Mouse (Mus musculus) B cell, adult 2 months (primary cell): ENCODE data around the gene Gm13693.
"Not testable (repeated sequence)": the region's sequence is repeated elsewhere in the genome, so short reads cannot be mapped to it uniquely, and the experiment has no call there.

Source experiments
- DNase-seq, 2 experiments: peaks; one replicate each; pipeline ENCODE4 v3.0.0; 2022

The Gm13693 gene

GRCm38 (mm10) chr2:83961203-83961602 is at the start of gene Gm13693:
Gm13693 (plus strand) TSS chr2:83961503.
- DNase-seq = not testable (repeated sequence)

- peak; percentile 65 to 76 for DNase-seq
Measured at GRCm38 (mm10) chr2:83929478-83930088, 31.7 kb upstream of the Gm13693 start.

GRCm38 (mm10) chr2:83940931-83941361 is 20.4 kb upstream of the Gm13693 start, which contains the start of gene Zswim2:
Zswim2 (minus strand) TSS chr2:83941228.
- DNase-seq = peak; percentile 67 to 69

- DNase-seq = peak in 1 of 2 experiments; percentile 3
Measured at GRCm38 (mm10) chr2:83941378-83941777, 19.9 kb upstream of the Gm13693 start.

GRCm38 (mm10) chr2:83941792-83942191 is 19.5 kb upstream of the Gm13693 start:
- no peak for DNase-seq

- not testable (repeated sequence) for DNase-seq
Measured at GRCm38 (mm10) chr2:83955393-83955792, 5.9 kb upstream of the Gm13693 start, which contains the start of gene Gm13698. Gm13698 (plus strand) TSS chr2:83955693.

GRCm38 (mm10) chr2:83967013-83967412 is 5.7 kb downstream of the Gm13693 start, which contains the start of gene Gm13695:
Gm13695 (plus strand) TSS chr2:83967313.
- DNase-seq = not testable (repeated sequence)

GRCm38 (mm10) chr2:83972823-83973222 is 11.5 kb downstream of the Gm13693 start, which contains the start of gene Gm13696:
Gm13696 (plus strand) TSS chr2:83973123.
- not testable (repeated sequence) for DNase-seq

GRCm38 (mm10) chr2:83978633-83979032 is 17.3 kb downstream of the Gm13693 start, which contains the start of gene Gm13694:
Gm13694 (plus strand) TSS chr2:83978933.
- DNase-seq = not testable (repeated sequence)

GRCm38 (mm10) chr2:83984443-83984842 is 23.1 kb downstream of the Gm13693 start, which contains the start of gene Gm13697:
Gm13697 (plus strand) TSS chr2:83984743.
- not testable (repeated sequence) for DNase-seq

- DNase-seq = not testable (repeated sequence)
Measured at GRCm38 (mm10) chr2:83990253-83990652, 28.9 kb downstream of the Gm13693 start, which contains the start of gene Gm13691. Gm13691 (plus strand) TSS chr2:83990553.

- peak; percentile 40 to 44 for DNase-seq
Measured at GRCm38 (mm10) chr2:83993639-83994255, 32.4 kb downstream of the Gm13693 start.

GRCm38 (mm10) chr2:83994526-83994925 is 33.2 kb downstream of the Gm13693 start:
- DNase-seq = peak; percentile 10 to 27

- DNase-seq = no peak
Measured at GRCm38 (mm10) chr2:84008913-84009312, 47.6 kb downstream of the Gm13693 start.

GRCm38 (mm10) chr2:84009818-84010217 is 48.5 kb downstream of the Gm13693 start:
- DNase-seq = no peak
